Mouse (Mus musculus) testis, adult 2 months (tissue): ENCODE measurements around the gene P4hb.

Experiments
- CTCF ChIP-seq: fragments of 200-500 bp; IDR thresholded peaks from 2 replicates; pipeline ENCODE4 v1.5.1; 2012; ENCODE audit warnings: low read depth, mild to moderate bottlenecking, inconsistent platforms, low read length, moderate library complexity; ENCODE audit not compliant: control insufficient read depth, insufficient read depth, insufficient replicate concordance
- POLR2A ChIP-seq: fragments of 200-500 bp; IDR thresholded peaks from 2 replicates; pipeline ENCODE4 v1.6.1; 2012; ENCODE audit warnings: low read depth, mild to moderate bottlenecking, inconsistent platforms, low read length, moderate library complexity; ENCODE audit not compliant: control insufficient read depth

GRCm38 (mm10) chr11:120549986-120550809 lies 22.9 kb downstream of the P4hb start:
- TF ChIP-seq CTCF (no peak), POLR2A (no peak)
